Mouse (Mus musculus) retina, adult 2 months (tissue): ENCODE data around the gene Kdm3a.
A peak's percentile ranks its signal among the peaks of the same experiment; 100 is the strongest.

Experiments
- DNase-seq: peaks from one replicate; pipeline ENCODE4 v3.0.0-alpha.2; 2012; ENCODE audit warnings: low read depth, low spot score

Gene Kdm3a

GRCm38 (mm10) chr6:71579478-71579877, 53.3 kb downstream of the Kdm3a start:
- DNase-seq, result no peak

- no peak for DNase-seq
Measured at GRCm38 (mm10) chr6:71575359-71575758, 57.4 kb downstream of the Kdm3a start.

GRCm38 (mm10) chr6:71569025-71569424, 63.8 kb downstream of the Kdm3a start:
- no peak for DNase-seq

- no peak for DNase-seq
Measured at GRCm38 (mm10) chr6:71568616-71569015, 64.2 kb downstream of the Kdm3a start.

GRCm38 (mm10) chr6:71556826-71557225, 76.0 kb downstream of the Kdm3a start:
- DNase-seq, result no peak

- no peak for DNase-seq
Measured at GRCm38 (mm10) chr6:71555507-71555951, 77.3 kb downstream of the Kdm3a start.

GRCm38 (mm10) chr6:71543686-71544499, 88.9 kb downstream of the Kdm3a start, which contains the start of gene Chmp3:
Gene Chmp3 (plus strand): TSS chr6:71543797.
- peak; percentile 81 for DNase-seq
